Mouse (Mus musculus): ENCODE data around the gene Jade2. TPM values are rescaled to one million over a fixed set of nuclear protein-coding genes. Genes with fewer than 3 reads are reported as not detected.

Jade2 gene
- polyA plus RNA-seq (2015; fragmentation: Nextera tagmentation; extraction: Ambion mirVana) = 1.1 and 1.4 TPM in 2 replicates

GRCm38 (mm10) chr11:51857081-51857671, at the start of gene Jade2:
TSS of gene Jade2 (minus strand) at chr11:51857653.

Other genes with a start within 250 kb of the Jade2 start
- 84.4 and 92.2 TPM in 2 replicates for gene Nhp2, start 237.9 kb downstream of the Jade2 start, polyA plus RNA-seq (2015; fragmentation: Nextera tagmentation; extraction: Ambion mirVana)
- 30.9 and 35.1 TPM in 2 replicates for gene Rmnd5b, start 221.8 kb downstream of the Jade2 start, polyA plus RNA-seq (2015; fragmentation: Nextera tagmentation; extraction: Ambion mirVana)
- 7.1 and 7.7 TPM in 2 replicates for gene N4bp3, start 206.8 kb downstream of the Jade2 start, polyA plus RNA-seq (2015; fragmentation: Nextera tagmentation; extraction: Ambion mirVana)
- 1.7 and 1.9 TPM in 2 replicates for gene D930048N14Rik, start 206.7 kb downstream of the Jade2 start, polyA plus RNA-seq (2015; fragmentation: Nextera tagmentation; extraction: Ambion mirVana)
- gene 0610009B22Rik, start 168.8 kb downstream of the Jade2 start, polyA plus RNA-seq (2015; fragmentation: Nextera tagmentation; extraction: Ambion mirVana) = 69.0 and 74.0 TPM in 2 replicates
- gene Sec24a, start 94.0 kb downstream of the Jade2 start, polyA plus RNA-seq (2015; fragmentation: Nextera tagmentation; extraction: Ambion mirVana) = 9.7 and 12.4 TPM in 2 replicates
- 127 and 147 TPM in 2 replicates for gene Sar1b, start 94.0 kb downstream of the Jade2 start, polyA plus RNA-seq (2015; fragmentation: Nextera tagmentation; extraction: Ambion mirVana)
- 39.8 and 46.2 TPM in 2 replicates for gene Cdkn2aipnl, start 110.0 kb upstream of the Jade2 start, polyA plus RNA-seq (2015; fragmentation: Nextera tagmentation; extraction: Ambion mirVana)
- gene Ube2b, start 143.1 kb upstream of the Jade2 start, polyA plus RNA-seq (2015; fragmentation: Nextera tagmentation; extraction: Ambion mirVana) = 202 and 227 TPM in 2 replicates
- gene Cdkl3, start 146.6 kb upstream of the Jade2 start, polyA plus RNA-seq (2015; fragmentation: Nextera tagmentation; extraction: Ambion mirVana) = 5.8 and 6.3 TPM in 2 replicates
- gene Ppp2ca, start 241.0 kb upstream of the Jade2 start, polyA plus RNA-seq (2015; fragmentation: Nextera tagmentation; extraction: Ambion mirVana) = 49.4 and 55.4 TPM in 2 replicates

Data from urinary bladder, postnatal 0 days (tissue).